In genomic region chr5:139799801-139800590, GRCm38 (mm10) we compare ENCODE assay signal across 33 mouse cellular contexts. TPM values are rescaled to one million over a fixed set of nuclear protein-coding genes. Genes with fewer than 3 reads are reported as not detected.
DNase-seq lines count a peak whose midpoint lies in the region; ATAC-seq lines count a peak whose summit lies in the region.
"Had no signal": no experiment of that assay in that cellular context is flagged by ENCODE, and none has a peak within 500 bp of the region (broad histone marks: within the 10 kb centered on the region; RNA-seq: fewer than 3 reads in every experiment).

No protein-coding gene starts in this region.

- peaks cover 24% of the 10 kb centered on the region for H3K36me3 ChIP-seq in hindbrain, embryonic 12.5 days
- H3K36me3 ChIP-seq in hindbrain, embryonic 11.5 days (ENCODE audit: control insufficient read depth, insufficient read depth, low read length): 0 out of 2 replicates have a peak, but pooled peaks cover 3% of the 10 kb centered on the region
- H3K36me3 ChIP-seq in megakaryocyte, embryonic 14.5 days (replicated peaks; ENCODE audit: low read length): peaks cover 85% of the 10 kb centered on the region
- peaks cover 79% of the 10 kb centered on the region for H3K36me3 ChIP-seq in liver, embryonic 13.5 days

- peaks cover 47% of the 10 kb centered on the region for H3K27me3 ChIP-seq in hindbrain, embryonic 12.5 days
- no peaks in the 10 kb centered on the region for H3K27me3 ChIP-seq in hindbrain, embryonic 11.5 days (ENCODE audit: control insufficient read depth, insufficient read depth, low read length)
- H3K27me3 ChIP-seq in megakaryocyte, embryonic 14.5 days (replicated peaks): no peaks in the 10 kb centered on the region
- H3K27me3 ChIP-seq in liver, embryonic 13.5 days: no peaks in the 10 kb centered on the region
- H3K27me3 ChIP-seq: limb, embryonic 13.5 days had no signal

- H3K9ac ChIP-seq in hindbrain, embryonic 12.5 days: peak overlapping the region; percentile 8; the same call in 1 of the 2 replicates
- H3K9ac ChIP-seq in hindbrain, embryonic 11.5 days (ENCODE audit: low read depth, low read length): no peak overlapping the region
- no peak overlapping the region for H3K9ac ChIP-seq in liver, embryonic 13.5 days

- H3K4me2 ChIP-seq in hindbrain, embryonic 12.5 days (replicated peaks): no peak overlapping the region
- H3K4me2 ChIP-seq in hindbrain, embryonic 11.5 days (replicated peaks; ENCODE audit: low read depth, low read length): no peak overlapping the region
- H3K4me2 ChIP-seq in liver, embryonic 13.5 days: no peak overlapping the region
- H3K4me2 ChIP-seq: limb, embryonic 13.5 days had no signal

- no peak overlapping the region for H3K27ac ChIP-seq in hindbrain, embryonic 12.5 days
- no peak overlapping the region for H3K27ac ChIP-seq in hindbrain, embryonic 11.5 days (ENCODE audit: low read depth, low read length)
- peak overlapping the region; percentile 55; the same call in 1 of the 2 replicates for H3K27ac ChIP-seq in liver, embryonic 13.5 days
- H3K27ac ChIP-seq: embryonic facial prominence, embryonic 10.5 days; kidney, postnatal 0 days; limb, embryonic 13.5 days had no signal

- no peaks in the 10 kb centered on the region for H3K9me3 ChIP-seq in hindbrain, embryonic 12.5 days (replicated peaks)
- H3K9me3 ChIP-seq in hindbrain, embryonic 11.5 days (ENCODE audit: control insufficient read depth, low read length): no peaks in the 10 kb centered on the region
- no peaks in the 10 kb centered on the region for H3K9me3 ChIP-seq in megakaryocyte, embryonic 14.5 days
- no peaks in the 10 kb centered on the region for H3K9me3 ChIP-seq in liver, embryonic 13.5 days (replicated peaks)
- H3K9me3 ChIP-seq: embryonic facial prominence, embryonic 10.5 days; limb, embryonic 13.5 days had no signal

- ATAC-seq in hindbrain, embryonic 12.5 days (ENCODE audit: low FRiP score): no peak
- no peak for ATAC-seq in hindbrain, embryonic 11.5 days (ENCODE audit: low FRiP score)
- no peak for ATAC-seq in megakaryocyte, adult 5-6 weeks (ENCODE audit: poor library complexity, severe bottlenecking)
- ATAC-seq in liver, embryonic 13.5 days (ENCODE audit: low read depth): no peak
- ATAC-seq: CD4-positive, CD25-positive, alpha-beta regulatory T cell, adult 4 months; forebrain, postnatal 0 days; midbrain, embryonic 16.5 days had no signal

- 90% methylated on average over 33 of the region's 33 CpGs for whole genome bisulfite sequencing in hindbrain, embryonic 12.5 days
- WGBS in hindbrain, embryonic 11.5 days: 91% methylated on average over 33 of the region's 33 CpGs
- WGBS in liver, embryonic 13.5 days (ENCODE audit: insufficient replicate concordance): 92% methylated on average over 33 of the region's 33 CpGs

- no peak overlapping the region for H3K4me3 ChIP-seq in hindbrain, embryonic 12.5 days
- no peak overlapping the region for H3K4me3 ChIP-seq in hindbrain, embryonic 11.5 days (ENCODE audit: low read depth, low read length)
- peak overlapping the region; percentile 44 for H3K4me3 ChIP-seq in megakaryocyte, embryonic 14.5 days (replicated peaks)
- H3K4me3 ChIP-seq in liver, embryonic 13.5 days (replicated peaks): no peak overlapping the region
- H3K4me3 ChIP-seq: embryonic facial prominence, embryonic 10.5 days; limb, embryonic 13.5 days; myocyte had no signal

- DNase-seq in heart, adult 11 months: peak; percentile 92
- no peak for DNase-seq in heart, adult 8-10 months (ENCODE audit: low spot score)
- DNase-seq in hindbrain, embryonic 11.5 days (ENCODE audit: low spot score): no peak
- DNase-seq in liver, embryonic 13.5 days: no peak
- no peak for DNase-seq in spleen, adult 12 weeks (ENCODE audit: low spot score)
- DNase-seq: adrenal gland, postnatal 25 days; cerebellum, adult 9-10 months; forebrain, postnatal 0 days; gastrocnemius, postnatal 25 days; layer of hippocampus, adult 9-11 months; lung, adult 18-20 months; thymus, adult 18-20 months; thymus, postnatal 36 days had no signal

- peaks cover 61% of the 10 kb centered on the region for H3K4me1 ChIP-seq in hindbrain, embryonic 12.5 days
- H3K4me1 ChIP-seq in hindbrain, embryonic 11.5 days (replicated peaks; ENCODE audit: control insufficient read depth, insufficient read depth, low read length): peaks cover 15% of the 10 kb centered on the region
- peaks cover 100% of the 10 kb centered on the region for H3K4me1 ChIP-seq in megakaryocyte, embryonic 14.5 days
- peaks cover 97% of the 10 kb centered on the region for H3K4me1 ChIP-seq in liver, embryonic 13.5 days (replicated peaks)

RNA-seq across cellular contexts. Expression of gene Mafk, which starts 8.7 kb away (rescaled TPM):
- total RNA-seq in heart, adult 8-10 months (2022): 10 to 100 TPM; 27.3 to 35.9 (median 33.9) TPM
- 11.4 and 12.0 TPM in 2 replicates for polyA plus RNA-seq in hindbrain, embryonic 12.5 days (2016; fragmentation: Nextera tagmentation; extraction: Ambion mirVana)
- polyA plus RNA-seq in hindbrain, embryonic 11.5 days (2014; fragmentation: Nextera tagmentation; extraction: Ambion mirVana): 5.2 and 6.3 TPM in 2 replicates
- polyA plus RNA-seq in megakaryocyte, embryonic 14.5 days (2012; ENCODE audit: insufficient read depth, low replicate concordance): 26.5 and 40.1 TPM in 2 replicates
- total RNA-seq in megakaryocyte, adult 5-6 weeks (2015): 9.7 and 10.1 TPM in 2 replicates
- 18.2 and 20.9 TPM in 2 replicates for total RNA-seq in megakaryocyte, adult 5-6 weeks (2017)
- polyA plus RNA-seq in liver, embryonic 13.5 days (2015; fragmentation: Nextera tagmentation; extraction: Ambion mirVana): 41.6 and 44.9 TPM in 2 replicates

RNA-seq across cellular contexts. Expression of gene Tmem184a, which starts 19.7 kb away (rescaled TPM):
- under 1 TPM in 3 of 4 experiments, not detected in 1; 0.22 to 0.87 (median 0.47) TPM for total RNA-seq in heart, adult 8-10 months (2022)
- polyA plus RNA-seq in hindbrain, embryonic 12.5 days (2016; fragmentation: Nextera tagmentation; extraction: Ambion mirVana): 0.43 and 1.4 TPM in 2 replicates
- polyA plus RNA-seq in hindbrain, embryonic 11.5 days (2014; fragmentation: Nextera tagmentation; extraction: Ambion mirVana): 1.1 and 1.2 TPM in 2 replicates
- 4.6 and 27.1 TPM in 2 replicates for polyA plus RNA-seq in megakaryocyte, embryonic 14.5 days (2012; ENCODE audit: insufficient read depth, low replicate concordance)
- not detected in 2 replicates for total RNA-seq in megakaryocyte, adult 5-6 weeks (2015)
- not detected in 2 replicates for total RNA-seq in megakaryocyte, adult 5-6 weeks (2017)
- 0.68 and 0.89 TPM in 2 replicates for polyA plus RNA-seq in liver, embryonic 13.5 days (2015; fragmentation: Nextera tagmentation; extraction: Ambion mirVana)
- total RNA-seq: adrenal gland, postnatal 25 days had no signal
- polyA plus RNA-seq: hindbrain, embryonic 14.5 days had no signal

RNA-seq across cellular contexts. Expression of gene Ints1, which starts 24.5 kb away (rescaled TPM):
- 10 to 100 TPM; 39.2 to 43.9 (median 40.1) TPM for total RNA-seq in heart, adult 8-10 months (2022)
- 32.8 and 37.7 TPM in 2 replicates for polyA plus RNA-seq in hindbrain, embryonic 12.5 days (2016; fragmentation: Nextera tagmentation; extraction: Ambion mirVana)
- polyA plus RNA-seq in hindbrain, embryonic 11.5 days (2014; fragmentation: Nextera tagmentation; extraction: Ambion mirVana): 26.3 and 28.3 TPM in 2 replicates
- 42.9 and 56.6 TPM in 2 replicates for polyA plus RNA-seq in megakaryocyte, embryonic 14.5 days (2012; ENCODE audit: insufficient read depth, low replicate concordance)
- total RNA-seq in megakaryocyte, adult 5-6 weeks (2015): 25.5 and 41.7 TPM in 2 replicates
- total RNA-seq in megakaryocyte, adult 5-6 weeks (2017): 15.9 and 31.2 TPM in 2 replicates
- 12.7 and 13.8 TPM in 2 replicates for polyA plus RNA-seq in liver, embryonic 13.5 days (2015; fragmentation: Nextera tagmentation; extraction: Ambion mirVana)

RNA-seq across cellular contexts. Expression of gene Gm26938, which starts 26.2 kb away (rescaled TPM):
- not detected for total RNA-seq in heart, adult 8-10 months (2022)
- not detected in 2 replicates for polyA plus RNA-seq in hindbrain, embryonic 12.5 days (2016; fragmentation: Nextera tagmentation; extraction: Ambion mirVana)
- not detected in 2 replicates for polyA plus RNA-seq in hindbrain, embryonic 11.5 days (2014; fragmentation: Nextera tagmentation; extraction: Ambion mirVana)
- polyA plus RNA-seq in megakaryocyte, embryonic 14.5 days (2012; ENCODE audit: insufficient read depth, low replicate concordance): not detected in 2 replicates
- total RNA-seq in megakaryocyte, adult 5-6 weeks (2015): not detected in 2 replicates
- total RNA-seq in megakaryocyte, adult 5-6 weeks (2017): 0.18 TPM in 1 of 2 replicates, not detected in the other
- polyA plus RNA-seq in liver, embryonic 13.5 days (2015; fragmentation: Nextera tagmentation; extraction: Ambion mirVana): not detected in 2 replicates
- total RNA-seq: adrenal gland, postnatal 25 days; ES-E14; forebrain, postnatal 0 days; gastrocnemius, postnatal 25 days; left cerebral cortex, adult 18-20 months; left cerebral cortex, postnatal 25 days; megakaryocyte-erythroid progenitor cell, adult 5-6 weeks had no signal
- polyA plus RNA-seq: brain, embryonic 14.5 days; CD4-positive, CD25-positive, alpha-beta regulatory T cell, adult 4 months; embryonic facial prominence, embryonic 10.5 days; forebrain, postnatal 0 days; heart, embryonic 16.5 days; intestine, embryonic 14.5 days; kidney, postnatal 0 days; large intestine, adult 2 months; limb, embryonic 13.5 days; midbrain, embryonic 16.5 days; myocyte; neural tube, embryonic 14.5 days; stomach, embryonic 16.5 days had no signal

RNA-seq across cellular contexts. Expression of gene Psmg3, which starts 26.7 kb away (rescaled TPM):
- total RNA-seq in heart, adult 8-10 months (2022): 10 to 100 TPM in 1 of 4 experiments, 1 to 10 TPM in 3; 7.0 to 10.6 (median 9.1) TPM
- 55.8 and 66.6 TPM in 2 replicates for polyA plus RNA-seq in hindbrain, embryonic 12.5 days (2016; fragmentation: Nextera tagmentation; extraction: Ambion mirVana)
- polyA plus RNA-seq in hindbrain, embryonic 11.5 days (2014; fragmentation: Nextera tagmentation; extraction: Ambion mirVana): 74.5 and 77.3 TPM in 2 replicates
- polyA plus RNA-seq in megakaryocyte, embryonic 14.5 days (2012; ENCODE audit: insufficient read depth, low replicate concordance): 8.5 and 30.7 TPM in 2 replicates
- 17.6 and 18.3 TPM in 2 replicates for total RNA-seq in megakaryocyte, adult 5-6 weeks (2015)
- total RNA-seq in megakaryocyte, adult 5-6 weeks (2017): 15.2 and 15.6 TPM in 2 replicates
- 68.7 and 70.5 TPM in 2 replicates for polyA plus RNA-seq in liver, embryonic 13.5 days (2015; fragmentation: Nextera tagmentation; extraction: Ambion mirVana)
